ENCODE assay signal across 14 mouse cellular contexts in the genomic region with DNA sequence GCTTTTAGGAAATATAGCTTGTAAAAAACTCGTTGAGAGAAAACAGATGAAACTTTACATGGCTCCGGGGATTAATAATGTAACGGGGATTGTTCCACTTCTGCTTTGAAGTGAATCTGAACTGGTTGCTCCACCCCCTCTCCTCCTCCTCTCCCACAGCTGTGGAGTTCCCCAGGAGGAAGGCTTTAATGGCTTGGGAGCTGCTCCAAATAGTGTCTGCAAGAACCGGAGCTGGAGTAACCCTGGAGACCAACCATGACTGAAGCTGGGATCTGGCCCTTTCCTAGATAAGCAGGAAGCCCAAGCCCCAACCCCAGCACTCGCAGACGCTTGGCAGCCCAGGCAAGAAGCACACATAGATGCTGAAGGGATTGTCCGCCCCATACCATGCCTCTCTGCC. TPM values are rescaled to one million over a fixed set of nuclear protein-coding genes. Genes with fewer than 3 reads are reported as not detected.
A peak's percentile ranks its signal among the peaks of the same experiment; 100 is the strongest.
DNase-seq lines count a peak whose midpoint lies in the region; ATAC-seq and TF ChIP-seq lines count a peak whose summit lies in the region.
"Had no signal": no experiment of that assay in that cellular context is flagged by ENCODE, and none has a peak within 500 bp of the region (broad histone marks: within the 10 kb centered on the region; RNA-seq: fewer than 3 reads in every experiment).

No protein-coding gene starts in this region.

- no peaks in the 10 kb centered on the region for H3K27me3 ChIP-seq in midbrain, postnatal 0 days (ENCODE audit: insufficient read depth, low read length)
- no peaks in the 10 kb centered on the region for H3K27me3 ChIP-seq in midbrain, embryonic 14.5 days (ENCODE audit: control insufficient read depth, insufficient read depth, low read length)
- H3K27me3 ChIP-seq in intestine, embryonic 16.5 days (replicated peaks; ENCODE audit: control insufficient read depth, insufficient read depth, low read length) = peaks cover 5% of the 10 kb centered on the region; the same call in 1 of the 2 replicates
- H3K27me3 ChIP-seq in lung, embryonic 15.5 days = 0 out of 2 replicates have a peak, but pooled peaks cover 4% of the 10 kb centered on the region
- no peaks in the 10 kb centered on the region for H3K27me3 ChIP-seq in cerebellum, adult 2 months (ENCODE audit: control insufficient read depth, insufficient read depth, low read length)
- H3K27me3 ChIP-seq: hindbrain, embryonic 13.5 days had no signal

- WGBS in midbrain, postnatal 0 days = 61% methylated on average over 7 of the region's 7 CpGs
- WGBS in midbrain, embryonic 14.5 days = 53% methylated on average over 7 of the region's 7 CpGs
- WGBS in intestine, embryonic 16.5 days = 40% methylated on average over 7 of the region's 7 CpGs
- WGBS in lung, embryonic 15.5 days = 48% methylated on average over 7 of the region's 7 CpGs
- WGBS in cerebellum, adult 2 months = 48% methylated on average over 7 of the region's 7 CpGs

- peak; percentile 12 for DNase-seq in midbrain, postnatal 0 days (ENCODE audit: low spot score)
- no peak for DNase-seq in midbrain, embryonic 14.5 days
- peak; percentile 11 for DNase-seq in gastrocnemius, postnatal 10 days
- no peak for DNase-seq in layer of hippocampus, postnatal 36 days
- no peak for DNase-seq in cerebellum, adult 2 months
- DNase-seq in yolk sac, embryonic 10.5 days (ENCODE audit: low spot score) = no peak

- no peak for TF ChIP-seq POLR2A in cerebellum, adult 2 months (IDR thresholded peaks at IDR 0.05; ENCODE audit: borderline replicate concordance, insufficient read depth, low read length)

- no peak overlapping the region for H3K27ac ChIP-seq in midbrain, postnatal 0 days (ENCODE audit: low read depth, low read length)
- no peak overlapping the region for H3K27ac ChIP-seq in midbrain, embryonic 14.5 days (replicated peaks; ENCODE audit: low read depth, low read length)
- no peak overlapping the region for H3K27ac ChIP-seq in intestine, embryonic 16.5 days (ENCODE audit: low read length)
- no peak overlapping the region for H3K27ac ChIP-seq in lung, embryonic 15.5 days
- H3K27ac ChIP-seq in cerebellum, adult 2 months (ENCODE audit: insufficient read depth, low read length) = no peak overlapping the region
- H3K27ac ChIP-seq: embryonic facial prominence, embryonic 15.5 days; hindbrain, embryonic 13.5 days; left cerebral cortex, adult 2 months; macrophage had no signal

- H3K36me3 ChIP-seq in midbrain, postnatal 0 days (ENCODE audit: insufficient read depth, low read length) = no peaks in the 10 kb centered on the region
- no peaks in the 10 kb centered on the region for H3K36me3 ChIP-seq in midbrain, embryonic 14.5 days (ENCODE audit: control insufficient read depth, insufficient read depth, low read length)
- no peaks in the 10 kb centered on the region for H3K36me3 ChIP-seq in intestine, embryonic 16.5 days (ENCODE audit: control insufficient read depth, insufficient read depth, low read length)
- H3K36me3 ChIP-seq in lung, embryonic 15.5 days = no peaks in the 10 kb centered on the region
- H3K36me3 ChIP-seq: embryonic facial prominence, embryonic 15.5 days; hindbrain, embryonic 13.5 days had no signal

- no peaks in the 10 kb centered on the region for H3K9me3 ChIP-seq in midbrain, postnatal 0 days (ENCODE audit: low read length)
- H3K9me3 ChIP-seq in midbrain, embryonic 14.5 days (ENCODE audit: control insufficient read depth, low read length) = no peaks in the 10 kb centered on the region
- H3K9me3 ChIP-seq in intestine, embryonic 16.5 days (ENCODE audit: control insufficient read depth, low read length) = no peaks in the 10 kb centered on the region
- H3K9me3 ChIP-seq in lung, embryonic 15.5 days = no peaks in the 10 kb centered on the region
- H3K9me3 ChIP-seq: embryonic facial prominence, embryonic 15.5 days; hindbrain, embryonic 13.5 days had no signal

- H3K4me2 ChIP-seq in midbrain, postnatal 0 days (ENCODE audit: low read depth, low read length, poor library complexity, severe bottlenecking) = no peak overlapping the region
- H3K4me2 ChIP-seq in midbrain, embryonic 14.5 days (ENCODE audit: low read length) = no peak overlapping the region
- H3K4me2 ChIP-seq in intestine, embryonic 16.5 days (ENCODE audit: low read depth, low read length) = no peak overlapping the region
- no peak overlapping the region for H3K4me2 ChIP-seq in lung, embryonic 15.5 days
- H3K4me2 ChIP-seq: embryonic facial prominence, embryonic 15.5 days; hindbrain, embryonic 13.5 days had no signal

- no peaks in the 10 kb centered on the region for H3K4me1 ChIP-seq in midbrain, postnatal 0 days (ENCODE audit: insufficient read depth, low read length)
- H3K4me1 ChIP-seq in midbrain, embryonic 14.5 days (ENCODE audit: control insufficient read depth, insufficient read depth, low read length) = no peaks in the 10 kb centered on the region
- H3K4me1 ChIP-seq in intestine, embryonic 16.5 days (ENCODE audit: control insufficient read depth, insufficient read depth, low read length) = no peaks in the 10 kb centered on the region
- H3K4me1 ChIP-seq in lung, embryonic 15.5 days = no peaks in the 10 kb centered on the region
- no peaks in the 10 kb centered on the region for H3K4me1 ChIP-seq in cerebellum, adult 2 months (ENCODE audit: control insufficient read depth, insufficient read depth, low read length)
- H3K4me1 ChIP-seq: hindbrain, embryonic 13.5 days had no signal

- TF ChIP-seq CTCF in midbrain, postnatal 0 days (IDR thresholded peaks at IDR 0.05) = no peak
- TF ChIP-seq CTCF in cerebellum, adult 2 months (IDR thresholded peaks at IDR 0.05; ENCODE audit: borderline replicate concordance, insufficient read depth, low read depth, low read length) = no peak

- H3K4me3 ChIP-seq in midbrain, postnatal 0 days (ENCODE audit: low read depth, low read length) = no peak overlapping the region
- no peak overlapping the region for H3K4me3 ChIP-seq in midbrain, embryonic 14.5 days (replicated peaks; ENCODE audit: low read depth, low read length)
- H3K4me3 ChIP-seq in intestine, embryonic 16.5 days (ENCODE audit: low read length) = no peak overlapping the region
- H3K4me3 ChIP-seq in lung, embryonic 15.5 days = no peak overlapping the region
- no peak overlapping the region for H3K4me3 ChIP-seq in cerebellum, adult 2 months (replicated peaks; ENCODE audit: insufficient read depth, low read depth, low read length)
- H3K4me3 ChIP-seq: embryonic facial prominence, embryonic 15.5 days; hindbrain, embryonic 13.5 days; left cerebral cortex, adult 2 months had no signal

- no peak overlapping the region for H3K9ac ChIP-seq in midbrain, postnatal 0 days (replicated peaks; ENCODE audit: low read length, poor library complexity, severe bottlenecking)
- no peak overlapping the region for H3K9ac ChIP-seq in midbrain, embryonic 14.5 days (replicated peaks; ENCODE audit: low read length)
- no peak overlapping the region for H3K9ac ChIP-seq in intestine, embryonic 16.5 days (ENCODE audit: low read depth, low read length)
- no peak overlapping the region for H3K9ac ChIP-seq in lung, embryonic 15.5 days
- H3K9ac ChIP-seq: embryonic facial prominence, embryonic 15.5 days; hindbrain, embryonic 13.5 days had no signal

- ATAC-seq in midbrain, postnatal 0 days (ENCODE audit: low FRiP score) = no peak
- no peak for ATAC-seq in midbrain, embryonic 14.5 days (ENCODE audit: low FRiP score, low TSS enrichment)
- ATAC-seq in intestine, embryonic 16.5 days = 0 out of 2 replicates have a peak, but pooled peaks have one; percentile 60
- ATAC-seq in lung, embryonic 15.5 days (ENCODE audit: borderline replicate concordance, extremely low read depth, low FRiP score, low TSS enrichment) = peak; percentile 83; the same call in 1 of the 2 replicates

RNA-seq across cellular contexts. Expression of gene H2al1a, which starts 31.3 kb away (rescaled TPM):
- total RNA-seq in midbrain, postnatal 0 days (2014; rRNA removed) = not detected in 2 replicates
- not detected in 2 replicates for polyA plus RNA-seq in midbrain, postnatal 0 days (2015; fragmentation: Nextera tagmentation; extraction: Ambion mirVana)
- polyA plus RNA-seq in midbrain, embryonic 14.5 days (2014; fragmentation: Nextera tagmentation; extraction: Ambion mirVana) = not detected in 2 replicates
- total RNA-seq in gastrocnemius, postnatal 10 days (2021) = not detected
- not detected in 2 replicates for polyA plus RNA-seq in intestine, embryonic 16.5 days (2015; fragmentation: Nextera tagmentation; extraction: Ambion mirVana)
- polyA plus RNA-seq in lung, embryonic 15.5 days (2015; fragmentation: Nextera tagmentation; extraction: Ambion mirVana) = not detected in 2 replicates
- total RNA-seq in layer of hippocampus, postnatal 36 days (2021) = not detected
- not detected in 2 replicates for polyA plus RNA-seq in cerebellum, adult 2 months (2012; rRNA removed)
- total RNA-seq: left cerebral cortex, adult 2 months had no signal
- polyA plus RNA-seq: embryonic facial prominence, embryonic 15.5 days; hindbrain, embryonic 13.5 days; macrophage; neural tube, embryonic 11.5 days; small intestine, adult 2 months had no signal

RNA-seq across cellular contexts. Expression of gene H2al1b, which starts 34.4 kb away (rescaled TPM):
- not detected in 2 replicates for total RNA-seq in midbrain, postnatal 0 days (2014; rRNA removed)
- polyA plus RNA-seq in midbrain, postnatal 0 days (2015; fragmentation: Nextera tagmentation; extraction: Ambion mirVana) = not detected in 2 replicates
- not detected in 2 replicates for polyA plus RNA-seq in midbrain, embryonic 14.5 days (2014; fragmentation: Nextera tagmentation; extraction: Ambion mirVana)
- total RNA-seq in gastrocnemius, postnatal 10 days (2021) = not detected
- polyA plus RNA-seq in intestine, embryonic 16.5 days (2015; fragmentation: Nextera tagmentation; extraction: Ambion mirVana) = not detected in 2 replicates
- not detected in 2 replicates for polyA plus RNA-seq in lung, embryonic 15.5 days (2015; fragmentation: Nextera tagmentation; extraction: Ambion mirVana)
- not detected for total RNA-seq in layer of hippocampus, postnatal 36 days (2021)
- polyA plus RNA-seq in cerebellum, adult 2 months (2012; rRNA removed) = not detected in 2 replicates
- total RNA-seq: left cerebral cortex, adult 2 months had no signal
- polyA plus RNA-seq: embryonic facial prominence, embryonic 15.5 days; hindbrain, embryonic 13.5 days; macrophage; neural tube, embryonic 11.5 days; small intestine, adult 2 months had no signal

RNA-seq across cellular contexts. Expression of gene H2al1c, which starts 37.7 kb away (rescaled TPM):
- total RNA-seq in midbrain, postnatal 0 days (2014; rRNA removed) = not detected in 2 replicates
- not detected in 2 replicates for polyA plus RNA-seq in midbrain, postnatal 0 days (2015; fragmentation: Nextera tagmentation; extraction: Ambion mirVana)
- polyA plus RNA-seq in midbrain, embryonic 14.5 days (2014; fragmentation: Nextera tagmentation; extraction: Ambion mirVana) = not detected in 2 replicates
- not detected for total RNA-seq in gastrocnemius, postnatal 10 days (2021)
- polyA plus RNA-seq in intestine, embryonic 16.5 days (2015; fragmentation: Nextera tagmentation; extraction: Ambion mirVana) = not detected in 2 replicates
- polyA plus RNA-seq in lung, embryonic 15.5 days (2015; fragmentation: Nextera tagmentation; extraction: Ambion mirVana) = not detected in 2 replicates
- total RNA-seq in layer of hippocampus, postnatal 36 days (2021) = not detected
- polyA plus RNA-seq in cerebellum, adult 2 months (2012; rRNA removed) = not detected in 2 replicates
- total RNA-seq: left cerebral cortex, adult 2 months had no signal
- polyA plus RNA-seq: embryonic facial prominence, embryonic 15.5 days; hindbrain, embryonic 13.5 days; macrophage; neural tube, embryonic 11.5 days; small intestine, adult 2 months had no signal

RNA-seq across cellular contexts. Expression of gene H2al1d, which starts 40.8 kb away (rescaled TPM):
- not detected in 2 replicates for total RNA-seq in midbrain, postnatal 0 days (2014; rRNA removed)
- not detected in 2 replicates for polyA plus RNA-seq in midbrain, postnatal 0 days (2015; fragmentation: Nextera tagmentation; extraction: Ambion mirVana)
- polyA plus RNA-seq in midbrain, embryonic 14.5 days (2014; fragmentation: Nextera tagmentation; extraction: Ambion mirVana) = not detected in 2 replicates
- not detected for total RNA-seq in gastrocnemius, postnatal 10 days (2021)
- polyA plus RNA-seq in intestine, embryonic 16.5 days (2015; fragmentation: Nextera tagmentation; extraction: Ambion mirVana) = not detected in 2 replicates
- not detected in 2 replicates for polyA plus RNA-seq in lung, embryonic 15.5 days (2015; fragmentation: Nextera tagmentation; extraction: Ambion mirVana)
- not detected for total RNA-seq in layer of hippocampus, postnatal 36 days (2021)
- polyA plus RNA-seq in cerebellum, adult 2 months (2012; rRNA removed) = not detected in 2 replicates
- total RNA-seq: left cerebral cortex, adult 2 months had no signal
- polyA plus RNA-seq: embryonic facial prominence, embryonic 15.5 days; hindbrain, embryonic 13.5 days; macrophage; neural tube, embryonic 11.5 days; small intestine, adult 2 months had no signal

RNA-seq across cellular contexts. Expression of gene H2al1e, which starts 43.9 kb away (rescaled TPM):
- total RNA-seq in midbrain, postnatal 0 days (2014; rRNA removed) = not detected in 2 replicates
- polyA plus RNA-seq in midbrain, postnatal 0 days (2015; fragmentation: Nextera tagmentation; extraction: Ambion mirVana) = not detected in 2 replicates
- not detected in 2 replicates for polyA plus RNA-seq in midbrain, embryonic 14.5 days (2014; fragmentation: Nextera tagmentation; extraction: Ambion mirVana)
- total RNA-seq in gastrocnemius, postnatal 10 days (2021) = not detected
- not detected in 2 replicates for polyA plus RNA-seq in intestine, embryonic 16.5 days (2015; fragmentation: Nextera tagmentation; extraction: Ambion mirVana)
- not detected in 2 replicates for polyA plus RNA-seq in lung, embryonic 15.5 days (2015; fragmentation: Nextera tagmentation; extraction: Ambion mirVana)
- not detected for total RNA-seq in layer of hippocampus, postnatal 36 days (2021)
- not detected in 2 replicates for polyA plus RNA-seq in cerebellum, adult 2 months (2012; rRNA removed)
- total RNA-seq: left cerebral cortex, adult 2 months had no signal
- polyA plus RNA-seq: embryonic facial prominence, embryonic 15.5 days; hindbrain, embryonic 13.5 days; macrophage; neural tube, embryonic 11.5 days; small intestine, adult 2 months had no signal

Comparison
In these comparisons a context has a peak if more than half of its experiments do, and no peak if none do; other contexts are left out.
1. DNase-seq: peak in midbrain, postnatal 0 days (single experiment) and gastrocnemius, postnatal 10 days (single experiment); none in midbrain, embryonic 14.5 days (single experiment), layer of hippocampus, postnatal 36 days (0 of 2), cerebellum, adult 2 months (0 of 2) and yolk sac, embryonic 10.5 days (single experiment).
2. ATAC-seq: peak in intestine, embryonic 16.5 days (single experiment) and lung, embryonic 15.5 days (single experiment); none in midbrain, postnatal 0 days (single experiment) and midbrain, embryonic 14.5 days (single experiment).